Mouse (Mus musculus) small intestine, adult 2 months (tissue): ENCODE measurements around the gene Gm13285.
"Not testable (repeated sequence)": the region's sequence is repeated elsewhere in the genome, so short reads cannot be mapped to it uniquely, and the experiment has no call there.

Experiments
- CTCF ChIP-seq: fragments of 200-500 bp; IDR thresholded peaks from 2 replicates; pipeline ENCODE4 v1.5.1; 2012; ENCODE audit warnings: low read depth, mild to moderate bottlenecking, control low read depth, inconsistent platforms, low read length, moderate library complexity, mixed read lengths; ENCODE audit not compliant: insufficient replicate concordance, insufficient read length; ENCODE audit errors: extremely low read depth
- POLR2A ChIP-seq: fragments of 200-500 bp; IDR thresholded peaks from 2 replicates; pipeline ENCODE4 v1.6.1; 2012; ENCODE audit warnings: low read depth, mild to moderate bottlenecking, control low read depth, inconsistent platforms, low read length, moderate library complexity

- TF ChIP-seq CTCF, POLR2A: not testable (repeated sequence)
Measured at GRCm38 (mm10) chr4:88805761-88806160, 6.3 kb downstream of the Gm13285 start.
